Mouse (Mus musculus) Patski (cell line): ENCODE results near the gene Pax6. TPM values are rescaled to one million over a fixed set of nuclear protein-coding genes. Genes with fewer than 3 reads are reported as not detected.

Source experiments
- ATAC-seq: fragments of 100-300 bp; one replicate; pipeline ENCODE4 v1.8.0; 2021
- CTCF ChIA-PET: fragments of 350-600 bp; sonication (Branson Sonifier 250); formaldehyde crosslinking; loops from one replicate; lab custom pipeline; 2022; ENCODE audit warnings: inconsistent platforms; lab: Charles Lee
- POLR2A ChIA-PET: fragments of 350-600 bp; sonication (Branson Sonifier 250); formaldehyde crosslinking; loops from one replicate; lab custom pipeline; 2022; ENCODE audit warnings: antibody characterized with exemption, inconsistent platforms; lab: Charles Lee
- DNase-seq: peaks from one replicate; pipeline ENCODE4 v3.0.0-alpha.2; 2011; ENCODE audit warnings: low read depth, low spot score
- H3K27me3 ChIP-seq: fragments of 371-371 bp; one replicate; pipeline ENCODE4 v1.5.1; 2021
- CTCF ChIP-seq: fragments of 100-300 bp; IDR thresholded peaks from one replicate; pipeline ENCODE4 v1.5.1; 2021
- in situ Hi-C: fragments of 300-500 bp; cut with MboI; formaldehyde crosslinking; loops from 3 replicates; pipeline ENCODE4 v1.11.1; 2018; ENCODE audit warnings: low pct_unique_long_range_greater_than_20kb, mixed read lengths
- polyA plus RNA-seq: library from polyadenylated mRNA; unstranded; gene quantifications from one replicate; pipeline ENCODE4 v1.2.3, GENCODE M21; 2021

Gene Pax6
- polyA plus RNA-seq, 1 experiment from 2014 or later: not detected

GRCm38 (mm10) chr2:105664996-105665395 lies 3.7 kb upstream of the Pax6 start:
- POLR2A ChIA-PET: no interaction called here
- in situ Hi-C loops: no loop called here
- no peak for TF ChIP-seq CTCF
- CTCF ChIA-PET: no interaction called here
- no peak for ATAC-seq
- no peak for DNase-seq
- peaks cover 7% of the 10 kb centered on the region for H3K27me3 ChIP-seq

GRCm38 (mm10) chr2:105665491-105666250 lies 3.0 kb upstream of the Pax6 start:
- in situ Hi-C loops: no loop called here
- CTCF ChIA-PET: no interaction called here

GRCm38 (mm10) chr2:105666331-105666730 lies 2.4 kb upstream of the Pax6 start:
- peaks cover 6% of the 10 kb centered on the region for H3K27me3 ChIP-seq
- no peak for DNase-seq
- ChIA-PET CTCF (no interaction called here), POLR2A (no interaction called here)
- ATAC-seq: no peak
- in situ Hi-C loops: no loop called here
- no peak for TF ChIP-seq CTCF

More at GRCm38 (mm10) chr2:105665491-105666250, 3.0 kb upstream of the Pax6 start:
- DNase-seq (no peak), ATAC-seq (no peak)
- TF ChIP-seq CTCF: no peak
- peaks cover 7% of the 10 kb centered on the region for H3K27me3 ChIP-seq
- POLR2A ChIA-PET: no interaction called here

GRCm38 (mm10) chr2:105666763-105667625 lies 1.7 kb upstream of the Pax6 start:
- CTCF ChIA-PET: no interaction called here
- no peak for TF ChIP-seq CTCF
- POLR2A ChIA-PET: no interaction called here
- H3K27me3 ChIP-seq: peaks cover 2% of the 10 kb centered on the region
- ATAC-seq (no peak), DNase-seq (no peak)
- in situ Hi-C loops: no loop called here

- ATAC-seq (no peak), DNase-seq (no peak)
- H3K27me3 ChIP-seq: peaks cover 2% of the 10 kb centered on the region
- no peak for TF ChIP-seq CTCF
- CTCF ChIA-PET: no interaction called here
- in situ Hi-C loops: no loop called here
- POLR2A ChIA-PET: no interaction called here
Measured at GRCm38 (mm10) chr2:105667626-105667950, 1.1 kb upstream of the Pax6 start.

GRCm38 (mm10) chr2:105669371-105669861 lies 716 bp downstream of the Pax6 start:
- POLR2A ChIA-PET: no interaction called here
- no peaks in the 10 kb centered on the region for H3K27me3 ChIP-seq
- in situ Hi-C loops: no loop called here
- ATAC-seq (no peak), DNase-seq (no peak)
- no peak for TF ChIP-seq CTCF
- CTCF ChIA-PET: no interaction called here

- in situ Hi-C loops: no loop called here
- no peaks in the 10 kb centered on the region for H3K27me3 ChIP-seq
- no peak for DNase-seq
- POLR2A ChIA-PET: no interaction called here
- ATAC-seq: no peak
- no peak for TF ChIP-seq CTCF
- CTCF ChIA-PET: no interaction called here
Measured at GRCm38 (mm10) chr2:105669881-105670730, 1.4 kb downstream of the Pax6 start.

- in situ Hi-C loops: no loop called here
- no peaks in the 10 kb centered on the region for H3K27me3 ChIP-seq
- no peak for DNase-seq
- ATAC-seq: no peak
- TF ChIP-seq CTCF: no peak
- ChIA-PET POLR2A (no interaction called here), CTCF (no interaction called here)
Measured at GRCm38 (mm10) chr2:105670731-105671095, 2.0 kb downstream of the Pax6 start.

GRCm38 (mm10) chr2:105671116-105671797 lies 2.6 kb downstream of the Pax6 start:
- no peaks in the 10 kb centered on the region for H3K27me3 ChIP-seq
- POLR2A ChIA-PET: no interaction called here
- ATAC-seq (no peak), DNase-seq (no peak)
- no peak for TF ChIP-seq CTCF
- CTCF ChIA-PET: no interaction called here
- in situ Hi-C loops: no loop called here
